Mouse (Mus musculus) heart, postnatal 25 days (tissue): ENCODE measurements around the gene Sh2b1. TPM values are rescaled to one million over a fixed set of nuclear protein-coding genes. Genes with fewer than 3 reads are reported as not detected.

ENCODE experiments used
- DNase-seq: peaks from one replicate; pipeline ENCODE4 v3.0.0; 2022; ENCODE audit warnings: low spot score
- intact Hi-C: fragments of 180-260 bp; cut with DNase I; formaldehyde crosslinking; loops from one replicate; pipeline ENCODE4 v1.15.1; 2025
- total RNA-seq, 2 experiments: library from RNA; stranded (reverse); gene quantifications; 2 replicates each; pipeline ENCODE4 v1.2.3; 2021

The Sh2b1 gene
- total RNA-seq, 2 experiments from 2014 or later: 40.2 to 43.2 TPM

DNA sequence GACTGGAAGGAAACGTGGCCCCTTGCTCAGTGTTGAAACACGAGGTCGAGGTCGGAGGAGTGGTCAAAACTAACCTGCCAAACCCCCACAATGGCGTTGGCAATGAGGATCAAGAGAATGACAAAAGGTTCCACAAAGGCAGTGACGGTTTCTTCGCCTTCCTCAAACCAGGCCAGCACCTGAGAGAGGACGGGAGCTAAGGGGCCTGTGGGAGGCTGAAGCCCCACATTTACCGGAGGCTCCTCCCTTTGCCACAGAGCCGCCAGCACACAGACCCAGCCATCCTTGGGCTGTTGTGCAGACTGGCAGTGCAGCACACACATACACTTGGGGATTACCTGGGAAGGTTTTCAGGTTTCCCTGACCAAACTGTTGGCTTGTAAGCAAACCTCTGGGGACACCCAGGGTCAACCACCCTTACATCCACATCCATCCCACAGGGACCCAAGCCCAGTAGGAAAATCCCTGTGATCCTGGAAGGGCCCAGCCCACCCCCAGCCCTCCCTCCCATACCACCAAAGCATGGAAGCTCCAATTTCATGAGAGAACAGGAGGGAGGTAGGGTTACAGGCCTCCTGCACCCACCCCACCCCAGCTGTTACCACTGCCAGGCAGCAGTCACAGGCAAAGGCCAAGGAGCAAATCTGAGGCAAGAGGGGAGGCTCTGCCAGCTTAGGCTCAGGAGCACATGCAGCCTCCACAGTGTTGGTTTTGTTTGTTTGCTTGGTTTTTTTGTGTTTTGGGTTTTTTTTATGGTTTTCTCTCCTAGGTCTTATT, 14.4 kb downstream of the Sh2b1 start:
- DNase-seq: no peak
- intact Hi-C loops: no loop called here

DNA sequence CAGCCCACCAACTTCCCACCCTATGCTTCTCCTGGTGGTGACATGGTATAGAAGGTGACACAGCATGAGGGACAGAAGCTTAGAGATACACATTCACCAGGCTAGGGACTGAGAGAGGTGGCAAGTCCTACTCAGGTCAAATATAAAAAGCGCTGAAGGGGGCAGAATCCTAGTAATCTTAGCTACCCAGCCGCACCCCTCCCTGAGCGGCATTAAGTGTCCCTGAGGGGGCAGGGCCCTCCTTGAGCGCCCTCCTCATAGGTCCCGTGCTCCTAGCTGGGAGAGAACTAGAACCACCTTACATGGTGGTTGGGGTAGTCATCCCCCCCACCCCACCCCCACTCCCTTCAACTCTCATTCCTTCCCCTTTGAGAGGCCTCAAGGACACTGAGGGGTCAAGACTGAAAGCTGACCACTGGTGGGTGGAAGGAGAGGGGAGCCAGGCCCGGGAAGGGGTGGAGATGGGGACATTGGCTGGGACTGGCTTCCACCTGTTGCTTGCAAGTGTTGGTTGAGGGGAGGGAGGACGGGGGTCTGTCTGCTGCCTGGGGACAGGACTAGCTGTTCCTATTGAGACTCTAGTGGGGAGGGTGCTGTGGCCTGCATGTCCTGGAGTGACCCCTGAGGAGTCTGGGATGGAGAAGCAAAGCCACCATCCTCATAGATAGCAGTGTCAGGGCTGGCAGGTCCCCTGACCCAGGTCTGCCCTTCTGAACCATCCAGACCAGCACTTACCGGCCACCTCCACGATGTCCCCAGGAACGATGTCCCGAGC, 16.2 kb downstream of the Sh2b1 start:
- no peak for DNase-seq
- intact Hi-C loops: no loop called here

DNA sequence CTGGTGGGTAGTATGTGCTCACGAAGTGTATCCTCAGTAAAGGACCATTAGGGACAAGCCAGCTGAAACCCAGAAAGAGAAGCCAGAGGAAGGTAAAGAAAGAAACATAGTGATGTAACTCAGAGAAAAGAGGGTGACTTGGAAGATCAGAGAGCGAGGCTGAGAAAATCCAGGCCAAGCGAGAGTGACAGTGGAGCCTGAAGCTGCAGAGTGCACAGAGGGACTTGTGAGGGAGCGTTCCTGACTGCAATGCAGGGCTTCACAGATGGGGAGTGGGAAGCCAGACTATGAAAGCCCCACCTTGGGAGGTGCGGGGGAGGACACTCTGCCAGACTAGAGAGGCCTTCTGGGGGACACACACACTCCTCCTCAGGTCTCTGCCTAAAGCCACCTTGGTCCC, 17.0 kb downstream of the Sh2b1 start:
- intact Hi-C loops: no loop called here
- DNase-seq: no peak

DNA sequence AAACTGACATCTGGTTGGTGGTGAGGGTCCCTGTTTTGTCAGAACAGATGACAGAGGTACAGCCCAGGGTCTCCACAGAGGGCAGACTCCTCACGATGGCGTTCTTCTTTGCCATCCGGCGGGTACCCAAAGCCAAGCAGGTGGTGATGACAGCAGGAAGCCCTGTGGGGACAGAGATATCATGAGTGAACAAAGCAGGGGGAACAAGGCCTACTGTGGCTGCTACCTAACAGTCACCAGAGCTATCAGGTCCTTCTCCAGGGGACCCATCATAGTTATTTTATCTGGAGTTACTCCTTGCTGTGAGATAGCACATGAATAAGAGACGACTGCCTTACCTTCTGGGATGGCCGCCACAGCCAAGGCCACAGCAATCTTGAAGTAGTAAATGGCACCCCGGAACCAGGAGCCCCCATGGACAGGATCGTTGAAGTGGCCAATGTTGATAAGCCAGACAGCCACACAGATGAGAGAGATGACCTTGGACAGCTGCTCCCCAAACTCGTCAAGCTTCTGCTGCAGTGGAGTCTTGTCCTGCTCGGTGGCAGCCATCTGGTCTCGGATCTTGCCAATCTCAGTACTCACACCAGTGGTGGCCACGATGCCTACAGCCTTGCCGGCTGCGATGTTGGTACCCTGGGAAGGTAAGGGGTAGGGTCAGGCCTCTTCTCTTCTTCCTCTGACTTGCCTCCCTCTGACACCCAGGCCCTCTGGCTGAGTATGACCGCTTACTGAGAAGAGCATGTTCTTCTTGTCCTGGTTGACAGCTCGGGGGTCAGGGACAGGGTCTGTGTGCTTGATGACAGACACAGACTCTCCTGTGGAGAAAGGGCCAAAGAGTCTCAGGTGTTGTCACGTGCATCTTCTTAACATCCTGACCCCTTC, 18.6 kb downstream of the Sh2b1 start:
- DNase-seq: no peak
- intact Hi-C loops: no loop called here

DNA sequence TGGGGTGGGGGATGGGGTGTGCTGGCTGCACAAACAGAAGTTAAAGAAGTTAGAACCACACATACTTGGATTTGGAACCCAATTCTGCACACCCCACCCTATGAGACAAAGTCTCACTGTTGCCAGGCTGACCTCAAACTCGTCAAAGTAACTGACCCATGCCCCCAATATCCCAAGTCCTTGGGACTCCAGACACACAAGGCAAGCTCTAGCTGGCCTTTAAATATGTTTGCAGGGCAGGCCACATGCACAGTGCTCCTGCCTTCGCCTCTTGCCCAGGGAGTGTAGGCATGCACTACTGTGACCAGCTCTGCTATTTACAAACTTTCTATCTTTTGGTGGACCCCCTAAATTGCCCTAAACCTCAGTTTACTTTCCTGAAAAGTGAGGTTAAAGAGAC, 20.0 kb downstream of the Sh2b1 start:
- DNase-seq: no peak
- intact Hi-C loops: no loop called here

DNA sequence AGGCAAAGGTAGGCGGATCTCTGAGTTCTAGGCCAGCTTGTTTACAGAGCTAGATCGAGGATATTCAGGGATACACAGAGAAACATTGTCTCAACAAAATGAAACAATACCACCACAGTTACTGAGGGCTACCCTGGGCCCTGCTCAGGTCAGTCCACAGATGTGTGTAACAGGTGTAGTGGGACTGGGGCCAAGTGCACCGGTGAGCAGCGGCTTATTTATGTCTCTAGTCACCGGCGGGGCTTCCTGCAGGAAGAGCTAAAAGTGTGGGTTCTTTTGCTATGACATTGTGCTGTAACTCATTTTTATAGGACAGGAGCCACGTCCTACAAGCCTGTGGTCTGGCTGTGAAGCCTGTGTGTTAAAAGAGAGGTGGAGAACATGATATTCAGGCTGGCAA, 21.4 kb downstream of the Sh2b1 start:
- no peak for DNase-seq
- intact Hi-C loops: no loop called here

DNA sequence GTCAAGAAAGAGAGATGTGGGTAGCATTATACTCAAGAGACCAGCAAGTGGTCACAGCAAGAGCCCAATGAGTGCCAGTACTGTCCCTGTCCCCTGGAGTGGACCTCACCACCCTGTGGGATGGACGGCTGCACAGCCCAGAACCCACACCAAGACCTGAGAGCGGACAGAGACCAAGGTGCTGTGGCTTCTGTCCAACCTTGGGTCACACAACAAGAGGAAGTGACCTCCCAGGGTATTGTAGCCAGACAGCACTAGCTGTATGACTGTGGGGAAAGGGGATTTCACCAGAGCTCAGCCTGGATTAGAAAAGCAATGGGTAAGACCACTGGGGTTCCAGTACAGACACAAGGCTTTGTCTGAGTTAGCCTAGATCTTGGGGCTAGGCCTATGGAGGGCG, 23.0 kb downstream of the Sh2b1 start:
- intact Hi-C loops: no loop called here
- no peak for DNase-seq

DNA sequence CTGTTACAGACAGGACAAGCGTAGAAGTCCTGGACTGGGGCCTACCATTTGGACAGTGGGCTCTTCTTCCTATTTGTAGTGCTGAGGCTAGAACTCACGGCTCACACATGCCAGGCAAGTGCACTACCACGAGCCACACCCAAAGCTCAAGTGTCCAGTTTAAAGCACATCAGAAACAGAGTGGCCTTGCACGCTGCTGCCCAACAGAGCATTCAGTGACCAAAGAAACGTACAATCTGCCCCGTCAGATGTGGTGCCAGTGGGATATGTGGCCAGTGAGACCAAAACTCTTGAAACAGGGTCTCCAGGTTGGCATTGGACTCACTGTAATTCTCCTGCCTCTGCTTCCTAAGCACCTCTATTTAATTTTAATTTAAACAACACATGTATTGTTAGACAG, 24.6 kb downstream of the Sh2b1 start:
- intact Hi-C loops: no loop called here
- DNase-seq: no peak

DNA sequence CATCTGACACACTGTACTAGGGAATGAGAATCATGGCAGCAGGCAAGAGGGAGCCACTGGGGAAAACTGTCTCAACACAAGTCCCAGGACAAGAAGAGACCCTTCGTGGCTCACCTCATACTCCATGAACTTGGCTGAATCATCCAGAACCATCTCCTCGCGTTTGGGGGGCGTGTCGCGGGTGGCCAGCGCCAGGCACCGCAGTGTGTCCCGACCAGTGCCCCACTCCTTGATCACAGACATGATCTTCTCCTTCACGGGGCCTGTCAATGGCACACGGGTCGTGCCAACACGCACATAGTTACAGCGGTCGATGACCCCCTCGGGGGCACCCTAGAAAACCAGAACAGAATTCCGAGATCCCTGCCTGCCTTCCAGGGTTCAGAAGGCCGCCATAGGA, 25.2 kb downstream of the Sh2b1 start:
- intact Hi-C loops: no loop called here
- DNase-seq: no peak

DNA sequence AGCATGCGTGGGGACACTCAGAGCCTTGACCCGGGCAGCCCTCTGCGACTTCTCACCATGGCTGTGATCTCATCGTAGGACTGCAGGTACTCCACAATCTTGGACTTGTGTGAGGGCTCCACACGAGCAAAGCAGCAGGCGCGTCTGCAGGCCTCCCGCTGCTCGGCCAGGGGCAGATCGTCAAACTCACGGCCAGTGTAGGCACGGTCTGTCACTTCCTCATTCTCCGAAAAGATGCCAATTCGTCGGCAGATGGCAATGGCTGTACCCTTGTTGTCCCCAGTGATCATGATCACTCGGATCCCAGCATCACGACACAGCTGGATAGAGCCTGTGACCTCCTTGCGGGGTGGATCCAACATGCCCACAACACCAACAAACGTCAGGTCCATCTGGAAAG, 26.7 kb downstream of the Sh2b1 start:
- no peak for DNase-seq
- intact Hi-C loops: no loop called here

DNA sequence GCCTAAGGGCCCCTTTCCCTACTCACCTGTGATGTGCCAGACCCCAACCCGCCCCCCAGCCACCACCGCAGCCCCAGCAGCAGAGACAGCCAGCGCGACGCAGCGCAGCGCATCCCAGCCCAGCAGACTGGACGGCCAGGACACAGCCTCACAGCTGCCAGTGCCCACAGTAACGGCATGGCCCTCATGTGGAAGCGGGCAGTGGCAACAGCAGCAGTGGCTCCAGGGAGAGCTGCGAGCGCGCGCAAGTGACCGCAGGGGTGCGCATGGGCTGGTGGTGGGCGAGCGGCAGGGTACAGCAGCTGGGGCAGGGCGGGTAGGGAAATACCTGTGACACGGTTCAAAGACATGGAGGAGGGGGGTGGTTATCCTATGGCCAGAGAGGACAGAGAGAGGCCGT, 29.0 kb downstream of the Sh2b1 start:
- intact Hi-C loops: no loop called here
- no peak for DNase-seq

DNA sequence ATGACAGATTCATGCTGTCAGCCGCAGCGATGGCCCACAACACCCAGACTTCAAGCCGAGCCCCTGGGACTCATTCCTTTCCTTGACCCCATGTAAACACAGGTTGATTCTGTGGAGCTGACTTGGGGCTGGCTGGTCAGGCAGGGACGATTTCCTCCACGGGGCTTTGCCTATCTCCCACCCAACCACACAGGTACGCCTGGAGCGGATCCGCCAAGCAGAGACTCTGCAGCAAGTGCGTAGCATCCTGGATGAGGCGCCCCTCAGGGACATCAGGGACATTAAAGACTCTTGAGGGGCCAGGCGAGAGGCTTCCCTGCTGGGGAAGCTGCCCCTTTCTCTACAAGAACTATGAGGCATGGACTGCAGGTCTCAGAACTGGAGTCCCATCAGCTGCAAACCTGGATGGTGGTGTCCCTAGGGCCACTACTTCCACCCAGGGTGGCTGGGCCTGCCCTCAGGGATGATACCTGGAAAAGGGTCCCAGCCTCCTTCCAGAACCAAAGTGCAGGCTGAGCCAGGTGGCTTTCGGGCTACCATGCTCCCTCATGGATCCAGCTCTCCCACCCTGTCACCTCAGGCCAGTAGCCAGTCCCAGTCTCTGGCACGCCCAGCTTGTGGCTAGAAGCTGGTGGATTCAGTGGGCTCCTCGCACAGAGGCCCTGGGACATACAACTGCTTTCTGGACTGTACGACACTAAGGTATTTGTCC, 30.0 kb downstream of the Sh2b1 start:
- intact Hi-C loops: no loop called here
- no peak for DNase-seq

DNA sequence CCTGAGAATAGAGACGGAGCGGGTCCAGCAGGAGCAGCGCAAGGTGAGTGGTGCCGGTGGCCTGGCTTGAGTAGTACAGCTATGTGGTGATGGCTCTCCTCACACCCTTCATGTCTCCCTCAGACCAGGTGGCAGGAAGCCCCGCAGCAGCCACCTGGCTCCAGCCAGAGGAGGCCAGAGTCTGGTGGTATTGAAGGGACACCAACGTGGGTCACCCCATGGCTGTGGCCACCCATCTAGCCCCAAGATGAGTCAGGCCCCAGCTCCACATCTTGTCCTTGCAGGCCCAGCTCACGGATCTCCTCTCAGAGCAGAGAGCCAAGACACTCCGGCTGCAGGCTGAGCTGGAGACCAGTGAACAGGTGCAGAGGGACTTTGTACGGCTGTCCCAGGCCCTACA, 30.7 kb downstream of the Sh2b1 start:
- intact Hi-C loops: no loop called here
- DNase-seq: no peak

DNA sequence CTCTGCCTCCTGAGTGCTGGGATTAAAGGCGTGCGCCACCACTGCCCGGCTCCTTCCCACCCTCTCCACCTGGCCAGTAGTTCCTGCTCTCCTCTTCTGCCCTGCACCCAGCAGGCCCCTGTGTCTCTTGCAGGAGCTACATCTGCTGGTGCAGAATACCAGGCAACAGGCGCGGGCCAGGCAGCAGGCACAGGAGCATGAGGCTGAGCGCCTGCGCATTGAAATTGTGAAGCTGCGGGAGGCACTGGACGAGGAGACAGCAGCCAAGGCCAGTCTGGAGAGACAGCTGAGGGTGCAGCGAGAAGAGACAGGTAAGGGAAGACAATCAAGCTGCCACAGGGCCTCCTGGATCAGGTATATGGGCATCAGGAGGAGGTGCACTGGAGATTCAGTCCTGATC, 31.2 kb downstream of the Sh2b1 start:
- intact Hi-C loops: no loop called here
- DNase-seq: no peak

DNA sequence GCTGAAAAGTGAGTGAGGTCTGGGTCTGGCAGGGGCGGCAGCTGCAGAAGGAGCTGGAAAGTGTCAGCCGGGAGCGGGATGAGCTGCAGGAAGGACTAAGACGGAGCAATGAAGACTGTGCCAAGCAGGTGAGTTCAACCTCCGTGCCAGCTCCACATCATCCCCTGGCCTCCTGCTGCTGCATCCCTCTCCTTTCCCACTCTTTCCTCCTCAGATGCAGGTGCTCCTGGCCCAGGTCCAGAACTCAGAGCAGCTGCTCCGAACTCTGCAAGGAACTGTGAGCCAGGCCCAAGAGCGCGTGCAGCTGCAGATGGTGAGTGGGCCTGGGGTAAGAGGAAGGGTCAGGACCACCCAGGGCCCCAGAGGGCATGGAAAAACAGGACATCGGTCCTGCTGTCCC, 35.1 kb downstream of the Sh2b1 start:
- intact Hi-C loops: no loop called here
- no peak for DNase-seq

DNA sequence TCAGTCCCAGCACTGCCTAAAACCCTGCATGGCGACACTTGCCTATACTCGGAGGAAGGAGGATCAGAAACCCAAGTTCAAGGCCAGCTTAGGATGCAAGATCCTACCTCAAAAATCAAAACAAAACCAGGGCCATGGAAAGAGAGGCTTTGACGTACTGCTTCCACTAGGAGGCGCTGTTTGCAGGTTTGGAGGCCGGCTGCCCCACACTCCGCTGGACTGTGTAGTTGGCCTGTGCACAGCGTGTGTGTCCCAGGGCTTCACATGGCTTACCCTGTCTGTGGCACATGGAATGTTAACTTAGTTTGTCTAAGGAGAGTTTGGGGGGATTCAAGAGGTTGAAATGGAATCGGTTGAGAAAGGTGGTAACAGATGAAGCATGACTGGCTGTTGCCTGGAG, 38.4 kb downstream of the Sh2b1 start:
- intact Hi-C loops: no loop called here
- DNase-seq: no peak

DNA sequence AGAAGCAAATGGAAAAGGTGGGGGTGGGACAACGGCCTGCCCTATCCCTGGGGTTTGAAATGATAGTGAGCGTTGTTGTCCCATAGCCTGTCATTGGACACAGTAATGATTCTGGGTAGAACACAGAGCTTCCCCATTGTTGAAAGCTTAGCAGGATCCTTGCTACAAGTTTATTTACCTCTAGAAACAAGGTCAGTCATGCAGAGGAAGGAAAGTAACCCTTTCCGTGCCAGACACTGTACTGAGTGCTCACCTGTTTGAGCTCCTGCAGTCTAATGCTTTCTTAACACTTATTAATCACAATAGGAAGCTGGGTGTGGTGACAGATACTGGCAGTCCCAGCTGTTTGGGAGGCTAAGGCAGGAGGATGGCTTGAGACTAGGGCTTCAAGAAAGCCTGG, 39.4 kb downstream of the Sh2b1 start:
- intact Hi-C loops: no loop called here
- DNase-seq: no peak

DNA sequence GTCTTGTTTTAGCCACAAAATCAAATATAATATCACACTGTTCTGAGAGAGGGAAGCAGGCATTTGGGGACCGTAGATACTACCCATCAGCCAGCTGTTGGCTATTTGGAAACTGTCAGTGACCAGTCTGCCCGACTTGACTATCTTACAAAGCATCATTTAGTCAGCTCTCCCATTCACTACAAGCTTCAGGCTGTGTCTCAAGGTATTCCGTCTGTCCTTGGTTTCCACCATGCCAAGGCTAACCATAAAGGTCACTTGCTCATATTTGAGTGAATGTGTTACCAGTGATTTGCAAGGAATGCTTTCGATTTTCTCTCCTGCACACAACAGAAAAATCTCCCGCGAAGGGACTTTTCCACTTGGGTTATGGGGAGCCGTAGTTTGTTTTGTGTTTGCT, 40.5 kb downstream of the Sh2b1 start:
- no peak for DNase-seq
- intact Hi-C loops: no loop called here

DNA sequence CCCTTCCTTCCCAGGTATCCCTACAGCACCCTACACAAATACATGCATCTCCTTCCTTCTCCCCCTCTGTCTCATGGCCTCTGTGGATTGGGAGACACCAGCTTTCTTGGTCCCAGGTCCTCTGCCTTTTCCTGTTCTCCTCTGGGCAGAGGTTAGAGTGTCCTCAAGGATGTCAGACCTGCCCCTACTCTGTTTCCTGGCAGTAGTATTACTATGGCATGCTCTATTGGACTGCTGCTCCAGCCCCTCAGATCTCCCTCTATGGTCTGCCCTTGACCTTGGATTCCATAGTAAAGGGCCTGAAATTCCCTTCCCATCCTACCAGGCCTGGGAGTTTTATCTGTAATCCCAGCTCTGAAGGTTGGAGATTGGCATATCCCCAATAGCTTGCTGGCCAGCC, 45.1 kb downstream of the Sh2b1 start:
- DNase-seq: no peak
- intact Hi-C loops: no loop called here

DNA sequence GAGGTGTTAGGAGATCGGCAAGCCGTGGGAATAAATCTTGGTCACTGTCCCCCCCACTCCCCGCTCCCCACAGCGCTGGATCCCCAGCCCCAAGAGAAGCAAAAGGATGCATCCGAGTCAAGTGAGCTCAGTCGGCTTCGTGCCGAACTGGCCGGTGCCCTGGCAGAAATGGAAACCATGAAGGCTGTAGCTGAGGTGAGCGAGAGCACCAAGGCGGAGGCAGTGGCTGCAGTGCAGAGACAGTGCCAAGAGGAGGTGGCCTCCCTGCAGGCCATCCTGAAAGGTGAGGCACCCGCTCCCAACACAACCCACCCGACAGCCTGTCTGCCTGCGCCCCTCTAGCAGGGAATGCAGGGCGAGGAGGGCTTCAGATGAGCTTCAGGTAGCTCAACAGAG, 45.7 kb downstream of the Sh2b1 start:
- DNase-seq: no peak
- intact Hi-C loops: no loop called here
